Mouse (Mus musculus): ENCODE measurements around the gene Uba52.

- TF ChIP-seq CTCF (conservative IDR thresholded peaks at IDR 0.05; ENCODE audit: insufficient read depth, insufficient read length, low read depth, low read length) (no peak), POLR2A (IDR thresholded peaks at IDR 0.05; ENCODE audit: low read depth, low read length) (no peak)
These were observed 30.5 kb upstream of the Uba52 start for GRCm38 (mm10) chr8:70541081-70541480.

All from kidney, adult 2 months (tissue).